Mouse (Mus musculus): Measurements from ENCODE around the gene Orai3. TPM values are rescaled to one million over a fixed set of nuclear protein-coding genes. Genes with fewer than 3 reads are reported as not detected.

Orai3 gene
- polyA plus RNA-seq, 1 experiment = 21.3 TPM

DNA sequence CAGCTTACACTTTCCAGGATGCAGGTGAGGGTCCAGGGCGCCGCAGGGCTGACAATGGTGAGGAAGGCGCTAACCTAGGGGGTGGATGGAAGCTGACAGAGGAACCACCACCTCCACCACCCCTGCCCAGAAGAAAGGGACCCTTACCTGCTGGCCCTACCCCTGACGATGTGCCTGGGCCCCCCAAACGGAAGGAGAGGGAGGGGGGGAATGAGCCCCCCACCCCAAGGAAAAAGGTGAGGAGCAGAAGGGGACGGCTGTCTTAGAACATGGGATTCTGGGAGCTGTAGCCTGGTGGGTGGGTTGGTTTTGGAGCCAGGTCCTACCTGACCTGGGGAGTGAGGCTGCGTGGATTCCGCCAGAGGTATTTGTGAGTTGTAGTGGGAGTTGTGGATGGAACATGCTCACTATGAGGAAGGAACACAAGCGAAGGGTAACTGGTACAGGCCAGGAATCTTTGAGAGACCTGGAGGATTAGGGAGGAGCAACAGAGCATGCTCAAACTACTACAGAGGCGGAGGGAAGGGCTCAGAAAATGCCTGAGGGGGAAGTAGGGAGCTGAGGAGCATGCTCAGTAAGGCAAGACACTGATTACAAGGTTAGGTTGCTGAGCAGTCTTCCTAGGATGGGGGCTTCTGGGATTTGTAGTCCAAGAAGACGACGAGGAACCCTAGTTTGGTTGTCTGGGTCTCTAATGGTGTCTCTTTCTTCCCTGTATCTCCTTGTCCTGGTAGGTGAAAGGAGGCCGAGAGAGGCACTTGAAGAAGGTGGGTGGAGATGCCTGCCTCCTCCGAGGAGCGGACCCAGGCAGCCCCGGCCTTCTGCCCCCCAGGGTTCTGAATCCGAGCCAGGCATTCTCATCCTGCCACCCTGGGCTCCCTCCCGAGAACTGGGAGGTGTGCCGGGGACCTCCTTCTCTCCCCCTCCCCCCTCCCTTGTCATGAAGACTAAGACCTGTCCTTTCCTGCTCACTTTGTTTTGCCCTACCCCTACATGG is 19.2 kb upstream of the Orai3 start:
- peaks cover 50% of the 10 kb centered on the region for H3K36me3 ChIP-seq (ENCODE audit: control insufficient read depth, insufficient read depth, low read length)
- no peak overlapping the region for H3K4me3 ChIP-seq (ENCODE audit: low read depth, low read length)
- H3K27me3 ChIP-seq (ENCODE audit: control insufficient read depth, insufficient read depth, low read length) = no peaks in the 10 kb centered on the region
- no peak for TF ChIP-seq POLR2A (IDR thresholded peaks at IDR 0.05; ENCODE audit: low read depth, low read length)
- TF ChIP-seq CTCF (IDR thresholded peaks at IDR 0.05; ENCODE audit: extremely low read depth, insufficient read length, insufficient replicate concordance, low read depth, low read length) = no peak
- no peak overlapping the region for H3K27ac ChIP-seq (ENCODE audit: insufficient read depth, low read depth, low read length)
- WGBS = 87% methylated on average over 19 of the region's 19 CpGs
- peaks cover 4% of the 10 kb centered on the region; the same call in 1 of the 2 replicates for H3K4me1 ChIP-seq (ENCODE audit: control insufficient read depth, insufficient read depth, insufficient read length, low read length)

DNA sequence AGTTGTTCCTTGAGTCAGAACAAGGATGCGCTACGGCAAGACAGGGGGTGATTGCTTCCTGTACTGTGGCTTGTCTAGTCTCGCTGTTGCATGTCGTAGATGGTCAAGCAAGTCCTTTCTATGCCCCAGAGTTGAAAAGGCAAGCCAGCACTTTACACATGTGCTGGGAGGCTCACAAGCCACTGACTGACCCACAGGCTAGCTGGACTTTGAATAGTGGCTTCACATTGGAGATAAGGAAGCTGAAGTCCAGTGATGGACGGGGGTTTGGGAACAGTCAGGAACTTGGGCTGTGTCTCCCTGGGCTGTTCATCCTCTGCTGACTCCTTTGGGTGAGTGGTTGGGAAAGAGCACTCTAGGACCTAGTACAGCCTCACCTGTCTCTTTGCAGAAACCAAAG is 18.0 kb upstream of the Orai3 start:
- Histone ChIP-seq H3K27me3 (ENCODE audit: control insufficient read depth, insufficient read depth, low read length) (no peaks in the 10 kb centered on the region), H3K4me3 (ENCODE audit: low read depth, low read length) (no peak overlapping the region), H3K4me1 (ENCODE audit: control insufficient read depth, insufficient read depth, insufficient read length, low read length) (peaks cover 4% of the 10 kb centered on the region; the same call in 1 of the 2 replicates), H3K36me3 (ENCODE audit: control insufficient read depth, insufficient read depth, low read length) (peaks cover 51% of the 10 kb centered on the region), H3K27ac (ENCODE audit: insufficient read depth, low read depth, low read length) (no peak overlapping the region)
- TF ChIP-seq POLR2A (IDR thresholded peaks at IDR 0.05; ENCODE audit: low read depth, low read length) (no peak), CTCF (IDR thresholded peaks at IDR 0.05; ENCODE audit: extremely low read depth, insufficient read length, insufficient replicate concordance, low read depth, low read length) (no peak)
- WGBS = 87% methylated on average over 5 of the region's 5 CpGs

GRCm38 (mm10) chr7:127752069-127752468 is 17.5 kb upstream of the Orai3 start:
- no peak overlapping the region for H3K27ac ChIP-seq (ENCODE audit: insufficient read depth, low read depth, low read length)
- no peak overlapping the region for H3K4me3 ChIP-seq (ENCODE audit: low read depth, low read length)
- H3K4me1 ChIP-seq (ENCODE audit: control insufficient read depth, insufficient read depth, insufficient read length, low read length) = 0 out of 2 replicates have a peak, but pooled peaks cover under 1% of the 10 kb centered on the region
- 95% methylated on average over 27 of the region's 27 CpGs for WGBS
- TF ChIP-seq CTCF (IDR thresholded peaks at IDR 0.05; ENCODE audit: extremely low read depth, insufficient read length, insufficient replicate concordance, low read depth, low read length) = no peak
- no peak for TF ChIP-seq POLR2A (IDR thresholded peaks at IDR 0.05; ENCODE audit: low read depth, low read length)
- H3K27me3 ChIP-seq (ENCODE audit: control insufficient read depth, insufficient read depth, low read length) = no peaks in the 10 kb centered on the region
- H3K36me3 ChIP-seq (ENCODE audit: control insufficient read depth, insufficient read depth, low read length) = peaks cover 52% of the 10 kb centered on the region

DNA sequence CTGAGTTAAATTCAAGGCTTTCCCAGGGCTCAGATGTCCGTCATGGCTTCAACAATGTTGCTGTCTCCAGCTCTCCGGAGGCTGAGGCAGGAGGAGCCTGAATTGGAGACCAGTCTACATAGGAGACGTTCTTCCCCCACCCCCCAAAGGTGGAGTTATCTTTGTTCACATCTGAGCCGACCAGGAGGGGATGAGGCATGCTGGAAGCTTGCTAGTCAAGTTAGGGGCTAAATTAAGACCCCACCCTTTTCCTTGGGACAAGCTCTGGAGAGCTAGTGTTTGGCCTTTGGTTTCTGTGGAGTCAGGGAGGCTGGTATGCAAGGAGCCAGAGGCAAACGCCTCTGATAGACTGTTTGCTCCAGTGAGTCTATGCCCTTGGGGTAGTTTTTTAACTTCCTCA is 16.5 kb upstream of the Orai3 start:
- Histone ChIP-seq H3K4me3 (ENCODE audit: low read depth, low read length) (no peak overlapping the region), H3K27me3 (ENCODE audit: control insufficient read depth, insufficient read depth, low read length) (no peaks in the 10 kb centered on the region), H3K36me3 (ENCODE audit: control insufficient read depth, insufficient read depth, low read length) (peaks cover 55% of the 10 kb centered on the region), H3K27ac (ENCODE audit: insufficient read depth, low read depth, low read length) (no peak overlapping the region), H3K4me1 (ENCODE audit: control insufficient read depth, insufficient read depth, insufficient read length, low read length) (no peaks in the 10 kb centered on the region)
- no peak for TF ChIP-seq CTCF (IDR thresholded peaks at IDR 0.05; ENCODE audit: extremely low read depth, insufficient read length, insufficient replicate concordance, low read depth, low read length)
- no peak for TF ChIP-seq POLR2A (IDR thresholded peaks at IDR 0.05; ENCODE audit: low read depth, low read length)
- WGBS = 59% methylated on average over 5 of the region's 5 CpGs

GRCm38 (mm10) chr7:127753741-127754140 is 15.9 kb upstream of the Orai3 start:
- TF ChIP-seq POLR2A (IDR thresholded peaks at IDR 0.05; ENCODE audit: low read depth, low read length) (no peak), CTCF (IDR thresholded peaks at IDR 0.05; ENCODE audit: extremely low read depth, insufficient read length, insufficient replicate concordance, low read depth, low read length) (no peak)
- no peak overlapping the region for H3K4me3 ChIP-seq (ENCODE audit: low read depth, low read length)
- H3K27me3 ChIP-seq (ENCODE audit: control insufficient read depth, insufficient read depth, low read length) = no peaks in the 10 kb centered on the region
- H3K4me1 ChIP-seq (ENCODE audit: control insufficient read depth, insufficient read depth, insufficient read length, low read length) = no peaks in the 10 kb centered on the region
- no peak overlapping the region for H3K27ac ChIP-seq (ENCODE audit: insufficient read depth, low read depth, low read length)
- WGBS = 75% methylated on average over 7 of the region's 7 CpGs
- peaks cover 55% of the 10 kb centered on the region for H3K36me3 ChIP-seq (ENCODE audit: control insufficient read depth, insufficient read depth, low read length)

DNA sequence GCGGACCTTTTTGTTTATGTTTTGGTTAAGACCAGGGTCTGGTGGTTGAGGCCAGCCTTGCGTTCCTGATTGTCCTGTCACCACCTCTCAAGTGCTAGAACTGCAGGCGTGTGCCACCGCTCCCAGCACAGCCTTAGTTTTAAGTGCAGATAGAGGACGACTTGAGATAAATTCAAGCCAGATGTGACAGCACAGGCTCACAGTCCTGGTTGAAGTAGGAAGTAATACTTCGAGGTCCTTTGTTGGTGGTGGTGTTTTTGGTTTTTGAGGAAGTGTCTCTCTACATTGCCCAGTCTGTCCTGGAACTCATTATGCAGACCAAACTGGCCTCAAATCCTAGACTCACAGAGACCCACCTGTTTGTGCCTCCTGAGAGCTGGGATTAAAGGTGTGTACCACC is 9.9 kb upstream of the Orai3 start:
- Histone ChIP-seq H3K27me3 (ENCODE audit: control insufficient read depth, insufficient read depth, low read length) (no peaks in the 10 kb centered on the region), H3K36me3 (ENCODE audit: control insufficient read depth, insufficient read depth, low read length) (peaks cover 28% of the 10 kb centered on the region), H3K27ac (ENCODE audit: insufficient read depth, low read depth, low read length) (no peak overlapping the region), H3K4me3 (ENCODE audit: low read depth, low read length) (no peak overlapping the region), H3K4me1 (ENCODE audit: control insufficient read depth, insufficient read depth, insufficient read length, low read length) (no peaks in the 10 kb centered on the region; the same call in 1 of the 2 replicates)
- no peak for TF ChIP-seq POLR2A (IDR thresholded peaks at IDR 0.05; ENCODE audit: low read depth, low read length)
- no peak for TF ChIP-seq CTCF (IDR thresholded peaks at IDR 0.05; ENCODE audit: extremely low read depth, insufficient read length, insufficient replicate concordance, low read depth, low read length)
- 73% methylated on average over 6 of the region's 6 CpGs for WGBS

GRCm38 (mm10) chr7:127760478-127760877 is 9.1 kb upstream of the Orai3 start:
- H3K27me3 ChIP-seq (ENCODE audit: control insufficient read depth, insufficient read depth, low read length) = no peaks in the 10 kb centered on the region
- 46% methylated on average over 3 of the region's 3 CpGs for WGBS
- no peak overlapping the region for H3K27ac ChIP-seq (ENCODE audit: insufficient read depth, low read depth, low read length)
- peaks cover 25% of the 10 kb centered on the region for H3K36me3 ChIP-seq (ENCODE audit: control insufficient read depth, insufficient read depth, low read length)
- H3K4me3 ChIP-seq (ENCODE audit: low read depth, low read length) = no peak overlapping the region
- H3K4me1 ChIP-seq (ENCODE audit: control insufficient read depth, insufficient read depth, insufficient read length, low read length) = no peaks in the 10 kb centered on the region; the same call in 1 of the 2 replicates
- no peak for TF ChIP-seq CTCF (IDR thresholded peaks at IDR 0.05; ENCODE audit: extremely low read depth, insufficient read length, insufficient replicate concordance, low read depth, low read length)
- TF ChIP-seq POLR2A (IDR thresholded peaks at IDR 0.05; ENCODE audit: low read depth, low read length) = no peak

Data from small intestine, adult 2 months (tissue).